Mouse (Mus musculus): Measurements from ENCODE around the gene Gm5796.
"Not testable (repeated sequence)": the region's sequence is repeated elsewhere in the genome, so short reads cannot be mapped to it uniquely, and the experiment has no call there.

The Gm5796 gene

GRCm38 (mm10) chr14:4023641-4024040 lies at the start of gene Gm5796:
Gene Gm5796, plus strand, starts transcription at chr14:4023941.
- DNase-seq (ENCODE audit: low read depth, low spot score), result not testable (repeated sequence)

GRCm38 (mm10) chr14:3998094-3998493 lies 25.6 kb upstream of the Gm5796 start, which contains the start of gene Gm3099:
Gene Gm3099, plus strand, starts transcription at chr14:3998394.
- not testable (repeated sequence) for DNase-seq (ENCODE audit: low read depth, low spot score)

- not testable (repeated sequence) for DNase-seq (ENCODE audit: low read depth, low spot score)
Measured at GRCm38 (mm10) chr14:4083820-4084219, 60.1 kb downstream of the Gm5796 start, which contains the start of gene Gm3115. Gene Gm3115, plus strand, starts transcription at chr14:4084120.
